Mouse (Mus musculus) mature B cell (primary cell): Measurements from ENCODE around the gene G6pc2.

Experiments
- in situ Hi-C: fragments of 300-500 bp; cut with MboI; formaldehyde crosslinking; loops from 2 replicates; pipeline ENCODE4 v1.14.3; 2019

G6pc2 gene

DNA sequence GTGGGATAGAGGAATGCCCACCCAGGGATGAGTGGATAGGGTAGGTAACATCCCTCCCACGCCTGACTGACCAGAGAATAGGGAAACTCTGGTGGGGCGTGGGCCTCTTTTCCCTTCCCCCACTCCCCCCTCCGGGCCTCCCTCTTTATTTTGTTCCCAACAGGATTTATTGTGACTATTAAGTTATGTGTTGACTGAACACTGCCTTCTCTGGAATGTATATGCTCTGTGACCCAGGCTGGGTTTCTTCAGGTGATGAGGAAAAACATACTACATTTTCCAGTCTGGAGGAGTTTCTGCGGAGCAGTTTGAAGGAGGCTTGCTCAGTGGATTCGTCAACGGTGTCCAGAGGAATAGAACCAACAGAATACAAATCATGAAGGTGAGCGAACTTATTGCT, at the start of gene G6pc2:
Gene G6pc2, plus strand, starts transcription at position 301 of the 400 bp plus-strand sequence.
- in situ Hi-C loops: no loop called here

DNA sequence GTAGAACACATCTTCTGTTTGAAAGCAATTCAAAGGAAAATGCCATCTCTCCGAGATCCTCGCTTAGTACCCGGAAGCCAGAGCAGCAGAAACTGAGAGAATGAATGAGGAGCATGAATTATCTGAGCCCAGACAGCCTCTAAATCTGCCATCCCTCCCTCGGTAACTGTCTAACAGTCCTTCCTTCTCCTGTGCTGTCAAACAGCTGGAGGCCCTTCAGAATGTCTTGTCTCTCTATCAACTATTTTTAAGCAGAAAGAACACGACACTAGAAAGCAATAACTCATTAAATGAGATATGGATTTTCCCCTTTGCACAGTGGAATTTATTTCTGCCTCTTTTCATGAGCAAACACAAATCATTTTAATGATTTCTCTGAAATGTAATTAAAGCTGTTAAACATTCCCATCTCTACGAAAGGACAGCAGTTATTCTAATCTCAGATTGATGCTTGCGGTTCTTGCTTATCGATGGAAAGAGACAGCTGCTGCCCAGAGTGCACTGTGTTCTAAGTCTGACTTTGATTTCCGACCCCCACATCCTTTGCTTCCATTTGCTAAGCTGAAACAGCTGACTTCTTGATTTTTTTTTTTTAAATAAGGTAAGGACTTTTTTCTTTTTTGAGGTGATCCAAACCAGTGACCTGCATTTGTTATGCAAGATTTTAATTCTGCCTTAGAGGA, 40.3 kb upstream of the G6pc2 start:
- in situ Hi-C loops: no loop called here

DNA sequence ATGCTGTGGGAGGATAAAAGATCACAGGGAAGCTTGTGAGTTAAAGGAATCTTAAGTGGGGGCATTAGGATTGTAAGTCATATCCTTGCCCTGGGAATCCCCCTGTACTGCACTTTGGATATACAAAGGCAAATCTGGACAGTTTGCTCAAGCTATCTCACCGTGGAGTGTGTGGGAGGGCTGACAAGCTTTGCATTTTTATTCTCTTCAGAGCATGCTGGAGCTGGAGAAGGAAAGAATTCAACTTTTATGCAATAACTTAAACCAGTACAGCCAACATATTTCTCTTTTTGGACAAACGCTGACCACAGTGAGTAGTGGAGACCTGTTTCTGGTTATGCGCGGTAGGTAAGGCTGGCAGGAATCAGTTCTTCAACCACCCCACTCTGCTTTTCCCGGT, 35.6 kb upstream of the G6pc2 start:
- in situ Hi-C loops: no loop called here

DNA sequence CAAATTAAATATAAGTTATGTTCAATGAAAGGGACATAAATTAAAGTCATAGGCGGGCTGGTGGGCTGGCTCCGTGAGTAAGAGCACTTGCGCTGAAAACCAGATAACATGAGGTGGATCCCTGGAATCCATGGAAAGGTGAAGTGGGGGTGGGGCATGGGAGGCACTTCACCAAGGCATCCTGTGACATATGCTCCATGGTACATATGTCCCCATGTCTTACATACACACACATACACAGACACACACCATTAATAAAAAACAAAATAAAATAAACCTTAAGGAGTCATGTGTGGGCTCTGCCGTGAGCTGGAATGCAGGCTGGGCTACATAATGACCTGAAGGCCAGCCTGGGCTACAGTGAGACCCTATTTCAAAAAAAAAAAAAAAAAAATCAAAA, 31.2 kb upstream of the G6pc2 start:
- in situ Hi-C loops: no loop called here

DNA sequence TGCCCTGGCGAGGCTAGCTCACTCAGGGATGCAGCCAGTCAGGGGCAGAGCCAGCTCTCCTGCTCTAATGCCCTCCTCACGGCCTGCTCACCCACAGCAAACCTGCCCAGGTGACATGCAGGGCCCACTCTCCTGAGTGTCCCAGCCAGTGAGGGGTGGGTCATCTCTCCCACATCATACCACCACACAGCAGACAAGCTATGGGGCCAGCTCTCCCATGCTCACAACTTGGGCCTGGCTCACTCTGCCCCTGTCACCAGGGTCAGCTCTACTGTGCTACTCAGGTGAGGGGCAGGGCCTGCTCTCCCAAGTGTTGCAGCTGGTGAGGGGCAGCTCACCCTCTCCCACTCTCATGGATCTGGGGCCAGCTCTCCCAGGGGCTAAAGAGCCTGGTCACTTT, 22.9 kb upstream of the G6pc2 start:
- in situ Hi-C loops: no loop called here

DNA sequence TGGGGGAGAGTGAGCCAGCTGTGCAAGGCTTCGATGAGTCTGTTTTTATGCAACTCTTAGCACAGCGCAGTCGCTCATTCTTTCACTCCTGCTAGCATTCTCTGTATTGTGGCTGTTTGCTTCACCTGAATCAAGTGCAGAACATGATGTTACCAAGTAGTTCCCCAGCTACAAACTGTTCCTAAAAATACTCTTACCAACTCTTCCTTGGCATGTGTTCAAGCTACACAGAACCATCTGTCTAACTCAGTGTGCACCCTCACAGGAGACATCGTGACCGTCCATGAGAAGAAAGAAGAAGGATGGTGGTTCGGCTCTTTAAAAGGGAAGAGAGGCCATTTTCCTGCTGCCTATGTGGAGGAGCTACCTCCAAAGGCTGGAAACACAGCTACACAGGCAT, 22.1 kb upstream of the G6pc2 start:
- in situ Hi-C loops: no loop called here

DNA sequence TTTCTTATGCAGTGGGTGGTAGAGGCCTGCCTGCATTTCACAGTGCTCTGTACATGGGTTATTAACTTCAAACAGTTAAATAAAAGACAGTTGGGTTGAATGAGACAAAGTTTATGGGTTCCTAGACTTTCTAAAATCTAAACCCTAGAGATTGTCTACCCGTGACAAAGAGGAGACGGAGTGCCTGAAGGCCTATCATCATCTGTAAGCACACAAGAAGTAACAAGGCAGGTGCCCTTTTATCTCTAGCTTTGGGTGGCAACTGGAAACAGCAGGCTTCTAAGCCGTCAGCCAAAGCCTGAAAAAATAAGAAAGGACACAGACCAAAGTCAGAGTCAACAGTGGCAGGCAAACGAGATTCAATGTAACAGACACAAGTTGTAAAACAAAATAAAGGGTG, 21.7 kb upstream of the G6pc2 start:
- in situ Hi-C loops: no loop called here

DNA sequence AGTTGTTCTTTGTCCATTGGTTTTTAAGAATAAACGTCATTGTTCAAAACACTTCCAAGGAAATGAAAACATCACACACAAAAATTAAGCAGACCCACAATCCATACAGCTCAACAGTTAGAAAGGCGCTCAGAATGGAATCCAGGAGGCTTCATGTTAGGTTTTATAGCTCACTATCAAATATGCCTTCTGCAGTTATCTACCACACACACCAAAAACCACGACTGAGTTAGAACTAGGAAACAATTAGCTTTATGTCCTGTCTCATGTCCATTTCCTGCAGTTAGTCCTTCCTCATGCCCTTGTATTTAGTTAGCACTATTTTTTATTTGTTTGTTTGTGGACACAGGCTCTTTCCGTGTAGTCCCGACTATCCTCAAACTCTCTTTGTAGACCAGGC, 19.8 kb upstream of the G6pc2 start:
- in situ Hi-C loops: no loop called here

DNA sequence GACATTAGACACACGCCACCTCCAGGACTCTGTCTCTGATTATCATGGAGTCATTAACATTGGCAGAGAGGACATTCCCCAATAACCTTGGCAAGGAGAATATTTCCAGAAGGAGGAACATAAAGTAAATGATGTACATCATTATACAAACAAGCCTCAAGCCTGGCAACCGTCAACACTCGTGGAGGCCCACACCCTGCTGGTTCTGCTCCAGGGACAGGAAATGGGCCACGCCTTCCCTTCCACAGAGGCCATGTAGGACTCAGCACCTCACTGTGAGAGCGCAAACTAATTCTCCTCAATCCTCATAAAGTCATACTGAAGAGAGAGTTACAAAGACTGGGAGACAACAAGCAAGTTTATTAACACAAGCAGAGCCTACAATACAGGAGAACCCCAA, 17.3 kb upstream of the G6pc2 start:
- in situ Hi-C loops: no loop called here

DNA sequence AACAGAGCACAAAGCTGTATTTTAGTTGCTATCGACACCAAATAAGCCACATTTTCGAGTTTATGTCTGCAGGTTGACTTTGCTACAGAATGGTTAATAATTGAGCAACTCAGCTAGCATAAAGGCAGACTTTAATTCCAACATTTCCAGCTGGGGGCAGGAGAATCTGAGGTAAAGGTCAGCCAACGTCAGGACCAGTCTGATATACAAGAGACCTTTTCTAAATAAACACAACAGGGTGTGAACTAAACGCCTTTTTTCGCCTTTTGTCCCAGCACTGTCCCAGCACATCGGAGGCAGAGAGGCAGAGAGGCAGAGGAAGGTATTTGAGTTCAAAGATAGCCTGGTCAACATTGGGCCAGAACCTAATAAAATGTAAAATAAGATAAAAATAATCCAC, 5.7 kb upstream of the G6pc2 start:
- in situ Hi-C loops: no loop called here

DNA sequence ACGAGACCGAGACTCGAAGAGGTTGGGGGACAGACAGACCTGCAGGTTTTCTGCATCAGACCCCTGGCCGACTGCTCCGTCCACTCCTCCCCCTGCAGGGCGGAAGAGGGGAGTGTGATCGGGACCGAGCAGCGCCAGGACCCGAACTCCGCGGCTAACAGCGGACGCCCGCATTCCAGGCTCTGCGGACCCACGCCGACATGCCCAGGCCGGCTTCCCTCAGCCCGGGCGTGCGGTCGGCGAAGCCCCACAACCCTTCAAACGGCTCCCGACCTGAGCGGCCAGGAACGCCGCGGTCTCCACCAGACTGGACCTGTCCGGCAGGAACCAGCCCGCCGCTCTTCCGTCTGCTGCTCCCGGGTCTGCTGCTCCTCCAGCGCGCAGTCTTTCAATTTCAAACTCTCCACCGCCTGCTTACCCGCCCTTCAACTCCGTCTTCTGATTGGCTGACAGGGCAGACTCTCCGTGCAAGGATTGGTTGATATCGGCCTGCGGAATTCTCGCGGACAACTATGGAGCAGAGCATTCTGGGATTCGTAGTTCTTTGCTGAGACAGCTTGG, 5.0 kb upstream of the G6pc2 start, which contains the start of gene Spc25:
Gene Spc25, minus strand, starts transcription at position 404 of the 561 bp plus-strand sequence.
- in situ Hi-C loops: no loop called here

DNA sequence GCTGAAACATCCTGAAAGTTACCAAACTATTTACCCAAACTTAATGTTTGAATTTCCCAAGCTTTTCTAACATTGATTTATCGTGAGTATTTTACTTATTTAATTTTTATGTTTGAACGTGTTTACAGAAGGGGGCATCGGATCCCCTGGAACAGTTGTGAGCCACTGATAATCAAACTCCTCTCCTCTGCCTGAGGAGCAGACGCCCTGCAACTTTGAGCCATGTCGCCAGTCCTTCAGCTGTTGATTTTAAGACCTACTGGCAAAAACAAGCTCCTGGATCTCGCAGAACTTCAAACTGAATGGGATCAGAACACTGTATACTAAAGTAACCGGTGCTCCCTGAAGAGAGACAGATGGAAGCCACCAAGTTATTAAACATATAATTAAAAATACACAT, 4.3 kb upstream of the G6pc2 start:
- in situ Hi-C loops: no loop called here

DNA sequence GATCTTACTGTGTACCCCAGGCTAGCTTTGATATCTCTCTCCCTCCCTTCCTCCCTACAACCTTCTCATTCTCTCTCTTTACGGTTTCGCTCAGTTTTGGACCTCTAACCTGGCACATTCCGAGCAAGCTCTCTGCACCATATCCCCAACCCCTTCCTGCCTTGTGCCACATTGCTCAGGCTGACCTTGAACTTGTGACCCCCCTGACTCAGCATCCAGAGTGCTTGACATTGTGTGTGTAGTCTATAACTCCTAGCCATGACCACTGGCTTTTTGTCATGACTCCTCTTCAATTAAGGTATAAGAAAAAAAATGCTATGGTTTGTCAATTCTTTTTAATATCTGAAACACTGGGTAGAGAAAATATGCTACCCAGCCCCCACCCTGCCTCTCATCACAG, 1.2 kb upstream of the G6pc2 start:
- in situ Hi-C loops: no loop called here

DNA sequence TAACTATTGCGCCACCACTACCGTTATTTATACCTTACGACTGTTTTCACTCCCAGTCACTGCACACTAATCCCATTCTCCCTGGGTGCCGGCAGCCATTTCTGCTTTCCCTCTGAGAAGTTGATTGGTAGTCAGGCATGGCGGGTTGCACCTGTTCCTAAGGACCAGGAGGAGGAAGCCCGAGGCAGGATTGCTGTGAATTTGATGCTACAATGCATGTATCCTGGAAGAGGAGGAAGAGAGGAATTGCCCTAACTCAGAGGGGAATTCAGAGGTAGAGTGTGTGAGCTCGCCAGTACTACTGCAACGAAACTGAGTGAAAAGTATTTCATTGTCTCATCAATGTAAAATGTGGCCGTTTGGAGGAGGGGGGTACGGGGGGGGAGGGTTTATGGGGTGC, 1.8 kb downstream of the G6pc2 start:
- in situ Hi-C loops: no loop called here

DNA sequence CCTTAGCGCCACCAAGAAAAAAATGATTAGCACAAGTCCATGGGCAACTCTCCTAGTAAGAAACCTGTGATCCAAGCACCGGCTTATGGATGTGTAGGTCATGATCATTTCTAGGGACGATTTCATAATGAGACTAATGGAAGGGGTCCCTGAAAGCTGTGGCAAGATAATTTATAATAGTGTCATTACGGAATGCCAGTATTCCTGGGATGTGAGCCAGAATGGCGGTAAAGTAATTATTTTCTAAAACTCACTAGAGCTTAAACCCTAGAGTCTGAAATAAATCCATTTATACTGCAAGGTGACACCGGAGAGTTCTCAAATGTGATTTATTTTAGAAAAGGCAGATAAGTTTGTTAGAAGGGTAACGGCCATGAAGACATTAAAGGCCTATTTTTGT, 4.4 kb downstream of the G6pc2 start:
- in situ Hi-C loops: no loop called here

DNA sequence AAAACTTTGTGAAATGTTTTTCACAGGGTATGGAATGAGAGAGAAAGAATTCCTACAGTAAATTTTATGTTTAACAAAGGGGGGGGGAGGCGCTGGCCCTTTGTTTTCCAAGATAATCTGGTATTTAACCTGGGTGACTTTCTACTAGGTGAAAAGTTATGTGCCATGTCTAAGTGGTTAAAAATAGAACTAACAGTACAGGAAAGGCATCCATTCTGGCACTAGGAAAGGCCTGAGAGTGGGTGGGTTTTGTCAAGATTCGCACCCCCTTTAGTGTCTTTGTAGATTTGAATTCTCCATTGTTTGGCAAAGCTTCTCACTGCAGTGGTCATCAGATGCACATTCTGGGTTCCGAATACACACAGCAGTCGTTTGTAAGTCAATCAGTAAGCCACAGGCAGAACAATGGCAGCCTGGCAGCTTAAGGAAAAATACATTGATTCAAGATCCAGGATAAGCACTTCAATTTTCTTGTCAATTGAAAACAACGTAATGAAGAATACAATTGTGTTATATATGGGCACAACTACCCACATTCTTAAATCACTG, 11.1 kb downstream of the G6pc2 start:
- in situ Hi-C loops: no loop called here

DNA sequence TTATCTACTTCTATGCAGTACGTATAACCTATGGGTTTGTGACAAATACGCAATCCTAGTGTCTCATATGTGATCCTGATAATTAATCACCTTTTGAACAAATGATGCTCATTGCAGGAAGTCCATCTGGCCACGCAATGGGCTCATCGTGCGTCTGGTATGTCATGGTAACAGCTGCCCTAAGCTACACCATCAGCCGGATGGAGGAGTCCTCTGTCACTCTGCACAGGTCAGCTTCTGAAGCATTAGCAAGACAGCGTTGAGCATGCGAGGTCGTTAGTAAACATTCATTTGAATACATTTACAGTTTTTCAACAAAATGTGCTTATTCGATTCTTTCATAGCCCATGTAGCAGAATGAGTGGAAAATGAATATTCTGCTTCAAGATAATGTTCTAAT, 11.9 kb downstream of the G6pc2 start:
- in situ Hi-C loops: no loop called here

DNA sequence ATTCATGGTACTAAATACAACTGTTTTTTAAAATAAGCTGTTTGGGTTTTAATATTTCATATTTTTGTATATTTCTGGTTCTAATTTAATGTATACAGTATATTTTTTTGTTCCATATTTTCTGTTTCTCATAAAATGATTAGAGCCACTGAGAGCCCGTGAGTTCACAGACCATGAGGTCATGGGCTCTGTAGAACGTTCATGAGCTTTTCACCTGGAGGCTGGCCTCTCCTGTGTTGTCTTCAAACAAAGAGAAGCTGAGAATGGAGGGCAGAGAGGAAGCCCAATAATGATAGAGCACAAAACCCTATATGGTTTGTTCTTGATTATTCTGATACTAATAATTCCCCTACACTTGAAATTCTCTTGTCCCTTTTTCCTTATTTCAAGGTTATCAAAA, 13.9 kb downstream of the G6pc2 start:
- in situ Hi-C loops: no loop called here

DNA sequence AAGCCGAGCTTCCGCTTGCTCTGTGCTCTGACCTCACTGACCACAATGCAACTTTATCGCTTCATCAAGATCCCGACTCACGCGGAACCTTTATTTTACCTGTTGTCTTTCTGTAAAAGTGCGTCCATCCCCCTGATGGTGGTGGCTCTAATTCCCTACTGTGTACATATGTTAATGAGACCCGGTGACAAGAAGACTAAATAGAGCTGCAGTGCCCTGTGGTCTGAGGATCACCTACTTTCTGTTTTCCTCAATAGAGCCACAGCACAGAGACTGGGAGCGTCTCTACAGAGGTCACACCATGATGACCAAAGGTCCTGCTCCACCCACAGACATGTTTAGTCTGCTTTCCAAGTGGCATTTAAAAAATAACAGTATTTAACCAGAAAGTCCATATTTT, 16.0 kb downstream of the G6pc2 start:
- in situ Hi-C loops: no loop called here

DNA sequence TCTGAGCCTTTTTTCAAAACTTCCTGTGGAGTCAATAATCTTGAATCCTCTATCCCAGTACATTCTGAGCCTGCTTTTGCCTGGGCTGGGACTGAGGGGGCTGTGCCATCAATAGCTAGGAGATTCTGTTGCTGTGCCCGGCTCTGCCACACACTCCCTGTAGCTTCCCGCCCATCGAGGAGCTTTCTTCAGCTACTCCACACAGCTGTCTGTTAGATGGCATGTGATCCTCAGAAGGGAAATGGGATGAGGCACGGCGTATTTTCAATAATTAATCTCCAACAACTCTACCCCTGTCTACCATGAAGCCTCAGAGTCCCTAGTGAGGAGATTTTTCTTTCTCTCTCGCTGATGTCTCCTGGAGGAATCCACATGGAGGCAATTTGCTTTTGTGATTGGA, 17.8 kb downstream of the G6pc2 start:
- in situ Hi-C loops: no loop called here

DNA sequence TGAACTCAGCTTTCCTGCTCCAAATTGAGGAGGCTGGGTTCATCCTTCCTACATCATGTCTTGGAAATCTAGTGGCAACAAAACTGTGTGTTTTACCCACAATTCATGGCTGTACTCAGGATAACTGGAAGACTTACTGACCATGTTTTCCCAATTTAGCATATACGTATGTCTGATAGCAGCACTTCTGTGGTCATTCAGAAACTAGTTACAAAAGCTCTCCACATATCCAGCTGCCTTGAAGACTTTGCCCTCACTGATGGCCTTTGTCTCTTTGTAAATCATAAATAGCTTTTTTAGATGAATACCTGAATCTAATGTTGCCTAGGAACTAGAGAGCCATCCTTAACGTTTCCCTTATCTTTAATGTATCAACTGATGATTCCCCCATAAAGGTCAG, 19.3 kb downstream of the G6pc2 start:
- in situ Hi-C loops: no loop called here

DNA sequence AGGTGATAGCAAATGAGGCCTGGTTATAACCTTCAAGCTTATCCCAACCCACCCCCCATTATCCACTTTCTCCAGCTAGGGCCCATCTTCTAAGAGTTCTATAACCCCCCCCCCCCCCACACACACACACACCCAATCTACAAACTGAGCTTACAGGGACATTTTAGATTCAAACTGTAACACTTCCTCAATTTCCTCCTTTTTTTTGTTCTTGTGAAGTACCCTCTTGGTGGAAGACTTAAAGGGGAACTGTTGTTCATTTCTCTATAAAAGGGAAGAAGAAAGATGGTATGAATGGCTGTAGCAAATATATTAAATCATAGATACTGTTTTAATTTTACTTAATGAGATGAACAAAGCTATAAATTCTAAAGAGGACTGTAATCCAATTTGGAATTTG, 21.2 kb downstream of the G6pc2 start:
- in situ Hi-C loops: no loop called here

DNA sequence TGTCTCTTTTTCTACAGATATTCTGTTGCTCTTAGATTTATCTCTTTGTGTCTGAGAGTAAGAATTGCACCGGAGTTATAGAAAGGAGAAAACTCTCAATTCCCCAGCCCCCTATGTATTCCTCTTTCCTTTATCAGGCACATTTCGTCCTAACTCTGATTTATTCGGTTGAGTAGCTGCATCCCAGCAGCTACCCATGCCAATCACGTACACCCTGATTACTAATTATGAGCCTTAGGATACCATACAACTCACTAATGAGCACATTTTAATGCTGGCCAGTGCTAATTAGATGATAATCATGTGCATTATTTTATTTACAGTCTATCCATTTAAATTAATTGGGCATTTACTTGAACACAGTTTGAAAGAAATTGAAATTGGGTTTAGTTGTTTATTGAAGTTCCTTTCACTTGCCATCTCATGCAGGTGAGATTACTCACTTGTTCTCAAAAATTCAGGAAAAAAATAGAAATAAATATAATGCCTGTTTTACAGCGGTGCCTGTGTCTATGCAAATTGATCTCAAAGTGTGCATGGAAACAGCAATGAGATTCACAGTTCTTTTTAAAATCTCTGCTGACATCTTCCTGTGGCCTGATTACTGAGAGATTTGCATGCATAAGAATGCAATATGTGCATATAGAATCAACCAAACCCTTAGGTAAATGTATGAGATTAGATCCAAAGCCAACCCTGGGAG, 24.3 kb downstream of the G6pc2 start:
- in situ Hi-C loops: no loop called here
